Mouse (Mus musculus): ENCODE measurements around the gene Gab1. TPM values are rescaled to one million over a fixed set of nuclear protein-coding genes. Genes with fewer than 3 reads are reported as not detected.

Gab1 gene
- polyA plus RNA-seq, 1 experiment from 2014 or later, result 15.5 TPM

GRCm38 (mm10) chr8:80853622-80854021 is 26.7 kb downstream of the Gab1 start:
- H3K9me3 ChIP-seq, result no peaks in the 10 kb centered on the region
- peak overlapping the region; percentile 94 for H3K27ac ChIP-seq
- H3K9ac ChIP-seq, result no peak overlapping the region
- peaks cover 35% of the 10 kb centered on the region for H3K4me1 ChIP-seq
- H3K4me2 ChIP-seq, result peak overlapping the region; percentile 35
- H3K36me3 ChIP-seq, result no peaks in the 10 kb centered on the region
- ATAC-seq (ENCODE audit: insufficient read depth, low FRiP score, low read depth), result peak; percentile 7; the same call in 1 of the 2 replicates
- H3K27me3 ChIP-seq (replicated peaks), result no peaks in the 10 kb centered on the region
- H3K4me3 ChIP-seq (replicated peaks), result no peak overlapping the region; the same call in 1 of the 2 replicates
- 49% methylated on average over 13 of the region's 13 CpGs for WGBS

- no peaks in the 10 kb centered on the region for H3K9me3 ChIP-seq
- WGBS, result 61% methylated on average over 6 of the region's 6 CpGs
- no peak overlapping the region; the same call in 1 of the 2 replicates for H3K4me3 ChIP-seq (replicated peaks)
- H3K27me3 ChIP-seq (replicated peaks), result no peaks in the 10 kb centered on the region
- no peaks in the 10 kb centered on the region for H3K36me3 ChIP-seq
- peaks cover 37% of the 10 kb centered on the region for H3K4me1 ChIP-seq
- H3K4me2 ChIP-seq, result peak overlapping the region; percentile 35
- no peak overlapping the region for H3K9ac ChIP-seq
- peak; percentile 82 for ATAC-seq (ENCODE audit: insufficient read depth, low FRiP score, low read depth)
- peak overlapping the region; percentile 94 for H3K27ac ChIP-seq
These were observed 27.1 kb downstream of the Gab1 start for GRCm38 (mm10) chr8:80853208-80853607.

GRCm38 (mm10) chr8:80852412-80853165 is 27.7 kb downstream of the Gab1 start:
- peak; percentile 64 for ATAC-seq (ENCODE audit: insufficient read depth, low FRiP score, low read depth)
- Histone ChIP-seq H3K4me3 (replicated peaks) (no peak overlapping the region; the same call in 1 of the 2 replicates), H3K4me1 (peaks cover 35% of the 10 kb centered on the region), H3K9me3 (no peaks in the 10 kb centered on the region), H3K9ac (no peak overlapping the region), H3K27me3 (replicated peaks) (no peaks in the 10 kb centered on the region), H3K27ac (peak overlapping the region; percentile 94), H3K4me2 (peak overlapping the region; percentile 35), H3K36me3 (no peaks in the 10 kb centered on the region)
- WGBS, result 53% methylated on average over 9 of the region's 9 CpGs

DNA sequence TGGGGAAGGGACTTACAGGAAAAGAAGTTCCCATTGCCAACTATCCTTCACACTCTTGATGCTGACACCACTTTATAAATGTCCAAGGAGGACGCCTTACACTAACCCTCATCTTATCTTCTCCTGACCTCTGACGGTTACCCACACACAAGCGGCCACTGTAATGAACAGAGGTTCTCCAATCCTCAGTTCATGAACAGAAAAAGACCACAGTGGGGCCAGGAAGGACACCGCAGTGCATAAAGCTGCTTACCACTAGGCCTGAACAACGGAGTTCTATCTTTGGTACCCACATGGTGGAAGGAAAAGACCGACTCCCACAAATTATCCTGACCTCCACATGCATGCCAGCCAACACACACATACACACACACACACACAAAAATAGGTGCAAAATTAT is 28.7 kb downstream of the Gab1 start:
- H3K27ac ChIP-seq, result peak overlapping the region; percentile 78
- no peak overlapping the region for H3K4me3 ChIP-seq (replicated peaks)
- no peaks in the 10 kb centered on the region for H3K27me3 ChIP-seq (replicated peaks)
- no peaks in the 10 kb centered on the region for H3K36me3 ChIP-seq
- ATAC-seq (ENCODE audit: insufficient read depth, low FRiP score, low read depth), result no peak
- H3K9me3 ChIP-seq, result no peaks in the 10 kb centered on the region
- no peak overlapping the region for H3K4me2 ChIP-seq
- H3K4me1 ChIP-seq, result peaks cover 33% of the 10 kb centered on the region
- H3K9ac ChIP-seq, result no peak overlapping the region
- 56% methylated on average over 6 of the region's 6 CpGs for WGBS

- Histone ChIP-seq H3K9me3 (no peaks in the 10 kb centered on the region), H3K4me1 (peaks cover 26% of the 10 kb centered on the region), H3K27ac (no peak overlapping the region; the same call in 1 of the 2 replicates), H3K27me3 (replicated peaks) (no peaks in the 10 kb centered on the region), H3K9ac (no peak overlapping the region), H3K36me3 (no peaks in the 10 kb centered on the region), H3K4me3 (replicated peaks) (no peak overlapping the region), H3K4me2 (no peak overlapping the region)
- 76% methylated on average over 4 of the region's 4 CpGs for whole genome bisulfite sequencing
- ATAC-seq (ENCODE audit: insufficient read depth, low FRiP score, low read depth), result no peak
These were observed 30.3 kb downstream of the Gab1 start for GRCm38 (mm10) chr8:80850013-80850412.

DNA sequence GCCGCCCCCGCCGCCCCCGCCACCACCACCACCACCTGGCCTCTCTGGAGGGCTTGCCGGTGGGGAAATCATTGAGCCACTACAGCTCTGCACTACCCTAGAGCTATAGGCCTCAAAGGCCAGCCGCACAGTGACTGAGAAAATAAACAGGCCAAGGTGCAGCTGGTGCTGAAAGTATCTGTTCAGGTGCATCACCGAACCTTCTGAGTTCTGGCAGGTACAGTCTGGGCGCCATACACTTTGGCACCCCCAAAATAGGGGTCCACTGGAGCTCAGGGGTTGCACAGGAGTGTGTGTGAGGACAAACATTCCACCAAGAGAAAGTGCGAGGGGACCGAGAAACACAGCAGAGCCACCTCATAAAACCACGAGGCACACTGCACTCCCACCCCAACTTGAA is 31.7 kb downstream of the Gab1 start:
- no peak overlapping the region; the same call in 1 of the 2 replicates for H3K4me2 ChIP-seq
- 64% methylated on average over 11 of the region's 11 CpGs for WGBS
- H3K9me3 ChIP-seq, result no peaks in the 10 kb centered on the region
- no peak overlapping the region for H3K9ac ChIP-seq
- H3K36me3 ChIP-seq, result no peaks in the 10 kb centered on the region
- peaks cover 23% of the 10 kb centered on the region for H3K4me1 ChIP-seq
- H3K4me3 ChIP-seq (replicated peaks), result no peak overlapping the region
- peak overlapping the region; percentile 85 for H3K27ac ChIP-seq
- no peak for ATAC-seq (ENCODE audit: insufficient read depth, low FRiP score, low read depth)
- H3K27me3 ChIP-seq (replicated peaks), result no peaks in the 10 kb centered on the region

- Histone ChIP-seq H3K27ac (peak overlapping the region; percentile 85), H3K4me1 (peaks cover 18% of the 10 kb centered on the region), H3K36me3 (no peaks in the 10 kb centered on the region), H3K9me3 (no peaks in the 10 kb centered on the region), H3K9ac (no peak overlapping the region), H3K4me2 (peak overlapping the region; percentile 34), H3K4me3 (replicated peaks) (no peak overlapping the region), H3K27me3 (replicated peaks) (no peaks in the 10 kb centered on the region)
- 42% methylated on average over 9 of the region's 9 CpGs for WGBS
- ATAC-seq (ENCODE audit: insufficient read depth, low FRiP score, low read depth), result peak; percentile 37; the same call in 1 of the 2 replicates
These were observed 32.4 kb downstream of the Gab1 start for GRCm38 (mm10) chr8:80847912-80848311.

- H3K9me3 ChIP-seq, result no peaks in the 10 kb centered on the region
- H3K9ac ChIP-seq, result no peak overlapping the region
- no peak overlapping the region for H3K4me2 ChIP-seq
- WGBS, result 87% methylated on average over 13 of the region's 13 CpGs
- H3K4me3 ChIP-seq (replicated peaks), result no peak overlapping the region
- no peak overlapping the region for H3K27ac ChIP-seq
- H3K27me3 ChIP-seq (replicated peaks), result no peaks in the 10 kb centered on the region
- ATAC-seq (ENCODE audit: insufficient read depth, low FRiP score, low read depth), result no peak
- peaks cover 10% of the 10 kb centered on the region for H3K4me1 ChIP-seq
- H3K36me3 ChIP-seq, result no peaks in the 10 kb centered on the region
These were observed 35.0 kb downstream of the Gab1 start for GRCm38 (mm10) chr8:80845284-80845683.

GRCm38 (mm10) chr8:80843744-80844434 is 36.4 kb downstream of the Gab1 start:
- Histone ChIP-seq H3K4me3 (replicated peaks) (no peak overlapping the region), H3K9ac (no peak overlapping the region), H3K4me1 (peaks cover 10% of the 10 kb centered on the region), H3K27ac (0 out of 2 replicates have a peak overlapping the region, but pooled peaks have one; percentile 24), H3K27me3 (replicated peaks) (no peaks in the 10 kb centered on the region), H3K9me3 (no peaks in the 10 kb centered on the region), H3K36me3 (no peaks in the 10 kb centered on the region), H3K4me2 (no peak overlapping the region)
- ATAC-seq (ENCODE audit: insufficient read depth, low FRiP score, low read depth), result peak; percentile 24; the same call in 1 of the 2 replicates
- 70% methylated on average over 9 of the region's 9 CpGs for WGBS

- ATAC-seq (ENCODE audit: insufficient read depth, low FRiP score, low read depth), result peak; percentile 23; the same call in 1 of the 2 replicates
- Histone ChIP-seq H3K27me3 (replicated peaks) (no peaks in the 10 kb centered on the region), H3K9me3 (no peaks in the 10 kb centered on the region), H3K27ac (no peak overlapping the region), H3K36me3 (no peaks in the 10 kb centered on the region), H3K4me1 (peaks cover 8% of the 10 kb centered on the region; the same call in 1 of the 2 replicates), H3K4me2 (no peak overlapping the region), H3K9ac (no peak overlapping the region), H3K4me3 (replicated peaks) (no peak overlapping the region)
- 92% methylated on average over 3 of the region's 3 CpGs for WGBS
These were observed 37.8 kb downstream of the Gab1 start for GRCm38 (mm10) chr8:80842514-80842913.

- Histone ChIP-seq H3K4me2 (no peak overlapping the region), H3K27ac (no peak overlapping the region), H3K27me3 (replicated peaks) (no peaks in the 10 kb centered on the region), H3K36me3 (no peaks in the 10 kb centered on the region), H3K9ac (no peak overlapping the region), H3K9me3 (no peaks in the 10 kb centered on the region), H3K4me1 (peaks cover 8% of the 10 kb centered on the region; the same call in 1 of the 2 replicates), H3K4me3 (replicated peaks) (no peak overlapping the region)
- WGBS, result 79% methylated on average over 6 of the region's 6 CpGs
- ATAC-seq (ENCODE audit: insufficient read depth, low FRiP score, low read depth), result no peak
These were observed 40.2 kb downstream of the Gab1 start for GRCm38 (mm10) chr8:80840090-80840489.

DNA sequence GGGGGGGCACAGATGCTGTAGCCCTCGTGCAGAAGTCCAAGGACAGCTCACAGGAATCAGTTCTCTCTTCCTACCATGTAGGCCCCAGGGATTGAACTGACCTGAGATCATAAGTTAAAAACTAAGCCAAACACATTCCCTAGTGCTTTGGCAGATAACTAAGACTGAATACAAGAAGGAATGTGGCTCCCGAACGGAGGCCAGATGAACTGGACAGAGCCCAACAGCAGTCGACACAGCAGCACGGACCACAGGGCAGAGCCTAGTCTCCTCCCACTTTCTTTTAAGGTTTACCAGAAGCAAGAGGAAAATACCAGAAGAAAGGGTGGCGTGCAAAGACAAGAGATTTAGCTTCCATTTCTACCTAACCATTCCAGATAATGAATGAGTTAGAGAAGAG is 42.1 kb downstream of the Gab1 start:
- peaks cover 8% of the 10 kb centered on the region; the same call in 1 of the 2 replicates for H3K4me1 ChIP-seq
- H3K9ac ChIP-seq, result no peak overlapping the region
- WGBS, result 21% methylated on average over 6 of the region's 6 CpGs
- no peak overlapping the region for H3K4me3 ChIP-seq (replicated peaks)
- 0 out of 2 replicates have a peak overlapping the region, but pooled peaks have one; percentile 12 for H3K27ac ChIP-seq
- no peaks in the 10 kb centered on the region for H3K9me3 ChIP-seq
- no peaks in the 10 kb centered on the region for H3K27me3 ChIP-seq (replicated peaks)
- peak; percentile 63; the same call in 1 of the 2 replicates for ATAC-seq (ENCODE audit: insufficient read depth, low FRiP score, low read depth)
- no peaks in the 10 kb centered on the region for H3K36me3 ChIP-seq
- H3K4me2 ChIP-seq, result no peak overlapping the region

All from stomach, embryonic 15.5 days (tissue).